Mouse (Mus musculus) cerebellum, postnatal 25 days (tissue): ENCODE results near the gene Ldhd.
"Not testable (repeated sequence)": the region's sequence is repeated elsewhere in the genome, so short reads cannot be mapped to it uniquely, and the experiment has no call there.

Experiments
- DNase-seq, 2 experiments: peaks; one replicate each; pipeline ENCODE4 v3.0.0; 2021; ENCODE audit warnings: mixed read lengths in 2 of 2

The Ldhd gene

GRCm38 (mm10) chr8:111630105-111630521, at the start of gene Ldhd:
Ldhd (minus strand) TSS chr8:111630374.
- peak; percentile 81 to 85 for DNase-seq

GRCm38 (mm10) chr8:111678848-111679247, 48.7 kb upstream of the Ldhd start:
- DNase-seq: no peak

- peak; percentile 57 to 78 for DNase-seq
Measured at GRCm38 (mm10) chr8:111678111-111678510, 47.9 kb upstream of the Ldhd start.

GRCm38 (mm10) chr8:111676237-111676636, 46.1 kb upstream of the Ldhd start:
- DNase-seq: peak in 1 of 2 experiments; percentile 38

GRCm38 (mm10) chr8:111666751-111667150, 36.6 kb upstream of the Ldhd start:
- no peak for DNase-seq

- DNase-seq: peak; percentile 83 to 88
Measured at GRCm38 (mm10) chr8:111662473-111662872, 32.3 kb upstream of the Ldhd start.

GRCm38 (mm10) chr8:111658819-111659423, 28.7 kb upstream of the Ldhd start:
- DNase-seq: no peak

GRCm38 (mm10) chr8:111657312-111657854, 27.2 kb upstream of the Ldhd start:
- no peak for DNase-seq

GRCm38 (mm10) chr8:111653524-111653923, 23.4 kb upstream of the Ldhd start:
- DNase-seq: no peak

- no peak for DNase-seq
Measured at GRCm38 (mm10) chr8:111650651-111651050, 20.5 kb upstream of the Ldhd start.

GRCm38 (mm10) chr8:111648834-111649233, 18.7 kb upstream of the Ldhd start:
- DNase-seq: no peak

- no peak for DNase-seq
Measured at GRCm38 (mm10) chr8:111645715-111646114, 15.5 kb upstream of the Ldhd start.

GRCm38 (mm10) chr8:111644286-111645051, 14.3 kb upstream of the Ldhd start:
- DNase-seq: not testable (repeated sequence)

GRCm38 (mm10) chr8:111643264-111644141, 13.3 kb upstream of the Ldhd start, which contains the start of gene Zfp1:
Zfp1 (plus strand) TSS chr8:111643401.
- DNase-seq: peak; percentile 91 to 95

- DNase-seq: no peak
Measured at GRCm38 (mm10) chr8:111642939-111643263, 12.7 kb upstream of the Ldhd start.

- no peak for DNase-seq
Measured at GRCm38 (mm10) chr8:111642496-111642895, 12.3 kb upstream of the Ldhd start.

- no peak for DNase-seq
Measured at GRCm38 (mm10) chr8:111641064-111641463, 10.9 kb upstream of the Ldhd start.

GRCm38 (mm10) chr8:111638086-111638485, 7.9 kb upstream of the Ldhd start:
- no peak for DNase-seq

- DNase-seq: no peak
Measured at GRCm38 (mm10) chr8:111632976-111633375, 2.8 kb upstream of the Ldhd start.

GRCm38 (mm10) chr8:111631589-111631988, 1.4 kb upstream of the Ldhd start:
- DNase-seq: no peak

- peak in 1 of 2 experiments; percentile 24 for DNase-seq
Measured at GRCm38 (mm10) chr8:111628894-111629501, 1.2 kb downstream of the Ldhd start.

- no peak for DNase-seq
Measured at GRCm38 (mm10) chr8:111628401-111628800, 1.8 kb downstream of the Ldhd start.

GRCm38 (mm10) chr8:111627923-111628322, 2.3 kb downstream of the Ldhd start:
- DNase-seq: no peak
